Mouse (Mus musculus) left cerebral cortex, postnatal 10 days (tissue): ENCODE measurements around the gene Kin. TPM values are rescaled to one million over a fixed set of nuclear protein-coding genes. Genes with fewer than 3 reads are reported as not detected.

Experiments used
- DNase-seq, 2 experiments: peaks; one replicate each; pipeline ENCODE4 v3.0.0; 2021 to 2022; ENCODE audit warnings: low spot score in 2 of 2, mixed read lengths in 1 of 2; ENCODE audit errors: extremely low spot score in 1 of 2
- intact Hi-C: fragments of 180-260 bp; cut with DNase I; formaldehyde crosslinking; loops from one replicate; pipeline ENCODE4 v1.15.1; 2025
- total RNA-seq, 2 experiments: library from RNA; stranded (reverse); gene quantifications; 2 replicates each; pipeline ENCODE4 v1.2.3; 2021

Gene Kin
- total RNA-seq, 2 experiments from 2014 or later = 8.5 to 11.8 TPM

- intact Hi-C loops = loop anchor here (5.0 kb wide), 1 partner anchor 42 kb away; no protein-coding TSS in a partner anchor
These were observed 20.1 kb downstream of the Kin start for GRCm38 (mm10) chr2:10100471-10100870.

GRCm38 (mm10) chr2:10101180-10101579 lies 20.8 kb downstream of the Kin start:
- peak; percentile 23 to 44 for DNase-seq
- intact Hi-C loops = loop anchor here (1.0 to 5.0 kb wide), 2 partner anchors 41 to 187 kb away; no protein-coding TSS in a partner anchor

More at GRCm38 (mm10) chr2:10100471-10100870, 20.1 kb downstream of the Kin start:
- DNase-seq = no peak

GRCm38 (mm10) chr2:10108535-10109189 lies 28.3 kb downstream of the Kin start:
- intact Hi-C loops = no loop called here
- DNase-seq = no peak

GRCm38 (mm10) chr2:10118751-10119150 lies 38.4 kb downstream of the Kin start:
- no peak for DNase-seq
- intact Hi-C loops = no loop called here

- intact Hi-C loops = no loop called here
- no peak for DNase-seq
These were observed 38.9 kb downstream of the Kin start for GRCm38 (mm10) chr2:10119276-10119675.

- DNase-seq = no peak
- intact Hi-C loops = no loop called here
These were observed 41.4 kb downstream of the Kin start for GRCm38 (mm10) chr2:10121826-10122225.

- intact Hi-C loops = no loop called here
- no peak for DNase-seq
These were observed 45.7 kb downstream of the Kin start for GRCm38 (mm10) chr2:10126122-10126521.

GRCm38 (mm10) chr2:10127471-10127870 lies 47.1 kb downstream of the Kin start:
- no peak for DNase-seq
- intact Hi-C loops = no loop called here

GRCm38 (mm10) chr2:10128571-10128970 lies 48.2 kb downstream of the Kin start:
- intact Hi-C loops = no loop called here
- no peak for DNase-seq

GRCm38 (mm10) chr2:10130341-10130990 lies 50.1 kb downstream of the Kin start:
- peak in 1 of 2 experiments; percentile 21 for DNase-seq
- intact Hi-C loops = no loop called here

GRCm38 (mm10) chr2:10131296-10131695 lies 50.9 kb downstream of the Kin start, which contains the start of gene Itih2:
Gene Itih2 (minus strand): TSS chr2:10131396.
- DNase-seq = no peak
- intact Hi-C loops = no loop called here

GRCm38 (mm10) chr2:10132128-10132527 lies 51.7 kb downstream of the Kin start:
- intact Hi-C loops = no loop called here
- no peak for DNase-seq

GRCm38 (mm10) chr2:10133941-10134340 lies 53.5 kb downstream of the Kin start:
- intact Hi-C loops = no loop called here
- DNase-seq = no peak

- intact Hi-C loops = no loop called here
- DNase-seq = no peak
These were observed 56.9 kb downstream of the Kin start for GRCm38 (mm10) chr2:10137320-10137719.

- DNase-seq = peak in 1 of 2 experiments; percentile 55
- intact Hi-C loops = loop anchor here (5.0 kb wide), 1 partner anchor 38 kb away; no protein-coding TSS in a partner anchor
These were observed 60.1 kb downstream of the Kin start for GRCm38 (mm10) chr2:10140456-10140855.

Other genes starting within 250 kb of the Kin start
- gene 4930412O13Rik, start 199.3 kb upstream of the Kin start, total RNA-seq = not detected
- gene 9230102O04Rik, start 191.1 kb upstream of the Kin start, total RNA-seq = not detected
- under 1 TPM; 0.11 to 0.49 TPM for gene Gata3, start 190.6 kb upstream of the Kin start, total RNA-seq
- gene Taf3, start 32.0 kb upstream of the Kin start, total RNA-seq = 10 to 100 TPM; 11.2 to 11.6 TPM
- gene Atp5c1, start 83 bp upstream of the Kin start, total RNA-seq = 100 to 1,000 TPM; 296 to 300 TPM
- 1 to 10 TPM; 3.3 to 3.5 TPM for gene Itih2, start 50.8 kb downstream of the Kin start, total RNA-seq
- gene Itih5, start 73.0 kb downstream of the Kin start, total RNA-seq = 10 to 100 TPM in 1 of 2 experiments, 1 to 10 TPM in 1; 9.2 to 12.0 TPM